Mouse (Mus musculus): ENCODE measurements around the gene Mep1a.
"Not testable (repeated sequence)": the region's sequence is repeated elsewhere in the genome, so short reads cannot be mapped to it uniquely, and the experiment has no call there.

Mep1a gene

GRCm38 (mm10) chr17:43502592-43502991 lies at the start of gene Mep1a:
TSS of gene Mep1a (minus strand) at chr17:43502812.
- no peak for DNase-seq (ENCODE audit: low spot score in 2 of 2)

DNA sequence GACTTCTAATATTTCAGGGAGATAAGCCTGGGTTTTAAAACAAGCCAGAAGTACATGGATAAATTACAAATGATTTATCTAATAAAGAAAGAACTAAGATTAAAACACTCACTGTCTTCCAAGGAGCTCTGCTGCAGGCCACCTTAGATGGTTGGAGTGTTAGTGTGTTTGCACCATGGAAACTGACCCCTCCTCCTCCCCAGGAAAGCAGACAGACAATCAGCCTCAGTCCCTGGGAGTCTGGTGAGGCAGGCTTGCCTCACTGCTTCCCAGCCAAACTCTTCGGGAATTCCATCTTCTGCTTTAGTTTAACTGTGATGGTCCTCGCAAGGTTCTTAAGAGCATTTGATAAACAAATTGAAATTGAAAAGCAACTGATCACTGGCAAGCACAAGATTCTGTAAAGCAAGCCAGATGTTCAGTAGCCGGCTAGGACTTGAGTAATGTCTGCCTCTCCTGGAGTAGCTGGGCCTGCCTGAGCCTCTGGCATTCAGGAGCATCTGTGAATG lies 48.6 kb upstream of the Mep1a start:
- no peak for DNase-seq (ENCODE audit: low spot score in 2 of 2)

- DNase-seq (ENCODE audit: low spot score in 2 of 2): no peak
Observed at GRCm38 (mm10) chr17:43544040-43544439, 41.4 kb upstream of the Mep1a start.

DNA sequence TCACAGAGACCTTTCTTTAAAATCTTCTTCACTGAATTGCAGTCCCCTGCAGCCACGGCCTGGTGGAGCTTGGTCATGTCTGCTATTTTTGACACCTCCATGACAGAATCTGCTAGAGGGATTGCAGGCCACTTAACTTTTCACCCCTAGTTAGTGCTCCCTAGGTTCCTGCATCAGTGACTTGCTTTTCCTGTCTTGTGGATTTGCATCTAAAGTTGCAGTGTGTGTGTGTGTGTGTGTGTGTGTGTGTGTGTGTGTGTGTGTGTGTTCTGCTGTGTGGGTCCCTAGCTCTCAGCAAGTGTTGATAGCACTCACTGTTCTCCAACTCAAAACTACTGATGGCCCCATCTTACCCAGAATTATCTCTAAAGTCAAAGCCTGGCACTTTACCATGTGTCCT lies 40.9 kb upstream of the Mep1a start, which contains the start of gene Ankrd66:
Gene Ankrd66 (minus strand): TSS at position 101 of the 400 bp plus-strand sequence.
- DNase-seq (ENCODE audit: low spot score in 2 of 2): no peak

DNA sequence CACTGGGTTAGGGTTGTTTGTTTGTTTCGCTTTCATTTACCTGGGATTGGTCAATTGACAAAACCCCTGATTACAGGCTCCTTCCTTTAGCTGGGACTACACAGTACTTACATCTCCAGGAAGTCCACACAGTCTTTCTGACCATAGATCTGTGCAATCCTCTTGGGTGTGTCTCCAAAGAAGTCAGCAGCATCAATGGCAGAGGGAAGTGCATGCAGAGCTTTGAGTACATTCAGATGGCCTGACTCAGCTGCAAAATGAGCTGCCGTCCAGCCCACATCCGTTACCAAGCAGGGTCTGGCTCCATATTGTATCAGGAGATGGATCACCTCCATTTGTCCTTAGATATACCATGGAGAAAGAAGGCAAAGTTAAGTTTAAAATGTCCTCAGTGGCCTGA lies 36.2 kb upstream of the Mep1a start:
- no peak for DNase-seq (ENCODE audit: low spot score in 2 of 2)

DNA sequence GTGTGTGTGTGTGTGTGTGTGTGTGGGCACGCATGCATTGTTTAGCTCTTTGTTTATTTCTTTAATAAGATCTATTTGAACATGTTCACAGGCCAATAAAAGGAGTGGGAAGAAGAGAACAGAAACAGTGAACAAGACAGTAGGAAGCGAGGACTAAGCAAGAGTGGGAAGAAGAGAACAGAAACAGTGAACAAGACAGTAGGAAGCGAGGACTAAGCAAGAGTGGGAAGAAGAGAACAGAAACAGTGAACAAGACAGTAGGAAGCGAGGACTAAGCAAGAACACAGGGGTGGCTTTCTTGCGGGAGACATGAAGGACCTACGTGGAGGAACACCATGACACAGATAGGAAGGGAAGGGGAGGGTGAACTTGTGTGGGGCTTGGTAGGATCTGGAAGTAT lies 34.2 kb upstream of the Mep1a start:
- not testable (repeated sequence) for DNase-seq (ENCODE audit: low spot score in 2 of 2)

- peak in 1 of 2 experiments; percentile 2 for DNase-seq (ENCODE audit: low spot score in 2 of 2)
Observed at GRCm38 (mm10) chr17:43534362-43535222, 32.0 kb upstream of the Mep1a start.

- no peak for DNase-seq (ENCODE audit: low spot score in 2 of 2)
Observed at GRCm38 (mm10) chr17:43531192-43531591, 28.6 kb upstream of the Mep1a start.

GRCm38 (mm10) chr17:43530507-43530906 lies 27.9 kb upstream of the Mep1a start:
- no peak for DNase-seq (ENCODE audit: low spot score in 2 of 2)

- DNase-seq (ENCODE audit: low spot score in 2 of 2): no peak
Observed at GRCm38 (mm10) chr17:43520166-43520565, 17.6 kb upstream of the Mep1a start.

- DNase-seq (ENCODE audit: low spot score in 2 of 2): peak in 1 of 2 experiments; percentile 46
Observed at GRCm38 (mm10) chr17:43518644-43519409, 16.2 kb upstream of the Mep1a start.

- no peak for DNase-seq (ENCODE audit: low spot score in 2 of 2)
Observed at GRCm38 (mm10) chr17:43510782-43511181, 8.2 kb upstream of the Mep1a start.

DNA sequence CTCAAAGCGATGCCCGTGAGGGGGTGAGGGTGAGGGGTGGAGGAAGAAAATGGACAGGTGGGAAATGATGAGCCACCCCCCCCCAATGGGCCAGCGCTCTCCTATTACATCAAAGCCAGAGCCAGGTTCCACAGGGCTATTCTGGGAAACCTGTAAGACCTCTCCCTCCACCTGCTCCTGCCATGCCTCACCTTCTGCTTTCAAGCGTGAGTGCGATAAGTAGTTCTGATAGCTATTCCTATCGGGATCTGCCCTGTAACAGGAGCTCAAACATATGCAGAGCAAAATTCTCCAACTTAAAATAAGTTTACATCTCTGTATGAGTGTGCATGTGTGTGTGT lies 2.0 kb upstream of the Mep1a start:
- no peak for DNase-seq (ENCODE audit: low spot score in 2 of 2)

GRCm38 (mm10) chr17:43503861-43504593 lies 1.4 kb upstream of the Mep1a start:
- no peak for DNase-seq (ENCODE audit: low spot score in 2 of 2)

GRCm38 (mm10) chr17:43501631-43502030 lies 981 bp downstream of the Mep1a start:
- no peak for DNase-seq (ENCODE audit: low spot score in 2 of 2)

GRCm38 (mm10) chr17:43501223-43501622 lies 1.4 kb downstream of the Mep1a start:
- no peak for DNase-seq (ENCODE audit: low spot score in 2 of 2)

DNA sequence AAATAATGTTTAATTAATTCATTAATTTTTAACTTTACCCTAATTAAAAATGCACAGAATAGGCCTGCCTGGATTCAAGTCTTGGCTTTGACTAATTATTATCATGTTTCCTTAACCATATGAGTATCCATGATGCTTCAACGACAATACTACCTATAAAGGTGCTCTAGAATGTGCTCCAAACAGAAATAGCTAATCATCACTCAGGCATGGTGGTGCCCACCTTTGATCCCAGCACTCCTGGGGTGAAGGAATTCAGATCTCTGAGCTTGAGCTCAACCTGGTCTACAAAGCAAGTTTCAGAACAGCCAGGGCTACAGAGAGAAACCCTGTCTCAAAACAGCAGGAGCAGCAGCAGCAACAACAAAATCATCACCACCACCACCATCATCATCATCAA lies 2.1 kb downstream of the Mep1a start:
- no peak for DNase-seq (ENCODE audit: low spot score in 2 of 2)

DNA sequence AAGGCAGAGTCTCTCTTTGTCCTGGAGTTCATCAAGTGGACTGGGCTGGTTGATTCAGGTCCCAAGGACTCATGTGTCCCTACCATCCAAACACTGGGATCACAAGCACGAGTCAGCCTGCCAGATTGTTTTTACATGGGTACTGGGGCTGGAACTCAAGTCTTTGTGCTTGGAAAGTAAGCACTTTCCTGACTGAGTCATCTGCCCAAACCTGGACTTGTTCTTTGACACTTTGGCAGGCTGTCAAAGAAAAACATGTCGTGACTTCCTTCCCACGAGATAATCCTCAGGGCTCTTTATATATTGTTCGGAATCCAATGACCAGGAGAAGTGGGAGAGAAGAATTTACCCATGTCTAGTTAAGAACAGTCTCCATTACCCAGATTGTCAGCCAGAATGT lies 5.1 kb downstream of the Mep1a start:
- DNase-seq (ENCODE audit: low spot score in 2 of 2): no peak

GRCm38 (mm10) chr17:43495502-43495901 lies 7.1 kb downstream of the Mep1a start:
- DNase-seq (ENCODE audit: low spot score in 2 of 2): no peak

DNA sequence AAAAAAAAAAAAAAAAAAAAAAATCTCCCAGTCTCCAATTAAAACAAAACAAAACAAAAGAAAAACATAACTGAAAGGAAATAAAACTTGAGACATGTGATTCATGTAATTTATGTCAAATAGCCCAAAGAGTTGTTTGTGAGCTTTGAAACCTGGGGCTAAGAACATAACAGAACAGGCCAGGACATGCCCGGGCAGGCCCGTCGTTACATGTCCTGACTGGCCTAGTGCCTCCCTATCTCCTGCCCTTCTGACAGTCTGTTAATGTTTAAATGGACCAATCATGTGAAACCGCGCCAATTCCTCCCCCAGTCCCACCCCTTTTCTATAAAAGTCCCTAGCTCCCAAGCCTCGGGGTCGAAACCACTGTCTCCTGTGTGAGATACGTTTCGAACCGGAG lies 12.2 kb downstream of the Mep1a start:
- not testable (repeated sequence) for DNase-seq (ENCODE audit: low spot score in 2 of 2)

GRCm38 (mm10) chr17:43488439-43489151 lies 14.0 kb downstream of the Mep1a start:
- no peak for DNase-seq (ENCODE audit: low spot score in 2 of 2)
